Mouse (Mus musculus): ENCODE measurements around the gene B3galt4.

B3galt4 gene

DNA sequence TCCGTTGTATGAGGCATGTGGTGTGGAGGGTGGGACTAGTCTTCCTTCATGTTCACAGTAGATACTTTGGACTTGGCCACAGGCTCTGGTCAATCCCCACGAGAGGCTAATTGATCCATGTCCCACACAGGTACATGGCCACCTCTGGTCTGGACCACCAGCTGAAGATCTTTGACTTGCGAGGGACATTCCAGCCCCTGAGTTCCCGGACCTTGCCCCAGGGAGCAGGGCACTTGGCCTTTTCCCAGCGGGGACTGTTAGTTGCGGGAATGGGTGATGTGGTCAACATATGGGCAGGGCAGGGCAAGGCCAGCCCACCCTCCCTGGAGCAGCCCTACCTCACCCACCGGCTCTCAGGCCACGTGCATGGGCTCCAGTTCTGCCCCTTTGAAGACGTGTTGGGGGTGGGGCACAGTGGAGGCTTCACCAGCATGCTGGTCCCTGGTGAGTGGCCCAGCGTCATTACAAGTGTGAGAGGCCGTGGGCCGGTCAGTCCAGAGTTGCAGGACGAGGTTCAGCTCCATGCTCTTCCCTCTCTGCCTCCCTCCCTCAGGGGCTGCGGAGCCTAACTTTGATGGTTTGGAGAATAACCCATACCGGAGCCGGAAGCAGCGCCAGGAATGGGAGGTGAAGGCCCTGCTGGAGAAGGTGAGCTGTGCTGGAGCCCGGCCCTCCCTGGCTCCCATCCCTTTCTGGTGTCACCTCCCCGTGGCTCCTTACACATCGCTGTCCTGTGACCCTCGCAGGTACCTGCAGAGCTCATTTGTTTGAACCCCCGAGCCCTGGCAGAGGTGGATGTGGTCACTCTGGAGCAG lies 3.0 kb downstream of the B3galt4 start:
- in situ Hi-C loops (cut with MboI, MseI), result no loop called here

DNA sequence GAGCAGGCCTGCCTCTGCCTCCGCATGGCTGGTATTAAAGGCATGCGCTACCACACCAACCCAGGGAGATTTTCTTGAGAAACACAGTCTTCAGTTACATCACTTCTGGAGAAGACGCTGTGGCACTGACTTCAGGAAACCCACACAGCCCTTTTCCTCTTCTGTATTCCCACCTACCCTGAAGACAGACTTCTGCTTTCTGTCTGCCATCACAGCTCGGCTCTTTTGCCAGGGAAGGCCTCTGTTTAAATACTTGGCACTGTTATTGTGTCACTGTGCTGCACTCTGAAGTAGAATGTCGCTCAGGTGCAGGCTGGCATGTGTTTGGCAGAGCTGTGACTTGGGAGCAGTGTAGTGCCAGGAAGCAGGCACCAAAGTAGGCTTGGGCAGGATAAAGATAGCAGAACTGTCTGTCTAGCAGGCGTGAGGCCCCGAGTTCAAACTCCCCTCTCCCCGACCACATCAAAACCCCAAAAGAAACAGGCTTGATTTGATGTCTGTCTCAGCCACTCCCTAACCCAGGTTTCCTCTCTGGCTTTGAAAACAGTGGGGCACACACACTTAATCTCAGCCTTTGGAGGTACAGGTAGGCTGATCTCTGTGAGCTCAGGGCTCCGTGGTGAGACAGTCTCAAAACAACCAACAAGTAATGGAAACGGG lies 3.7 kb downstream of the B3galt4 start:
- in situ Hi-C loops (cut with MboI, MseI), result no loop called here

DNA sequence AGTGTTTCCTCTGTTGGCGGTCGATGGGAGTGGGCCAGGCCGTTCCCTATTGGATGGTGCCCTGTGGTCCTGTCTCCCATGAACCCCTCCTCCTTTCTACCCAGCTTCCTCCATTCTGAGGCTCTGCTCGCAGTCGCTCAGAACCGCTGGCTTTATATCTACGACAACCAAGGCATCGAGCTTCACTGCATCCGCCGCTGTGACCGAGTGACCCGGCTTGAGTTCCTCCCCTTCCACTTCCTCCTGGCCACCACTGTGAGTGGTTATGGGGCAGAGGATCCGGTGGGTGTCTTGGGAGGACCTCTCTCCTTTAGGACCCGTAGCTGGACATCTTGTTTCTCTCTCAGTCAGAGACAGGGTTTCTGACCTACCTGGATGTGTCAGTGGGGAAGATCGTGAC lies 7.8 kb downstream of the B3galt4 start:
- in situ Hi-C loops (cut with MboI, MseI), result no loop called here

DNA sequence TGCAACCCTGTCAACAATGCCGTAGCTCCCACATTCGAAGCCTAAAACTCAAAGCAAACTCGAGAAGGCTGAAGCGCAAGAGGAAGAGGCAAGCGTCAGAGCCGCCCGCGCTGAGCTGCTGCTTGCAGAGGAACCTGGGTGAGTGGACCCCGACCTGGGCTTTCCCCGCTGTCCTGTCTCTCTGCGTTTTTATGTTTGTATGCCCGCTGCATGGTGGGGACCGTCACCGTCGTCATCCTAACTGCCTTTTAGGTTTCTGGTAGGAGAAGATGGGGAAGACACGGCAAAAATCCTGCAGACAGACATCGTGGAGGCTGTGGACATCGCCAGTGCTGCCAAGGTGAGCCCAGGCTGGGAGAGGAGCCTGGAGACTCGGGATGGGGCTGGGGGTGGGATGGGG lies 9.9 kb downstream of the B3galt4 start:
- in situ Hi-C loops (cut with MboI, MseI), result no loop called here

DNA sequence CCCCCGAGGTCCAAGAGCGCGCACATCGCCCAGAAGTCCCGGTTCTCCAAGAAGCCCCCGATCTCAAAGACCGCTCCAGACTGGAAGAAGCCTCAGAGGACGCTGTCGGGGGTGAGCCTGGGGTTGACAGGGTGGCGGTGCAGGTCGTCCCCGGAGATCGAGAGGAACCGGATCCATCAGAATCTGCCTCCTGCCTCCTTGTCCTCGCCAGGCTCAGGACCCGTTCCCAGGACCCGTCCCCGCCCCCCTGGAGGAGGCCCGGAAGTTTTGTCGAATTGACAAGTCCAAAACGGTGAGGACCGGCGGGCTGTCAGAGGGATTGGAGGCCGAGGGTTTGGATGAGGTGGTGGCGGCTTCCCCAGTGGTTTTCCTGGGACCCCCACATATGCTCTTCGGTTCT lies 10.3 kb downstream of the B3galt4 start:
- in situ Hi-C loops (cut with MboI, MseI), result no loop called here

DNA sequence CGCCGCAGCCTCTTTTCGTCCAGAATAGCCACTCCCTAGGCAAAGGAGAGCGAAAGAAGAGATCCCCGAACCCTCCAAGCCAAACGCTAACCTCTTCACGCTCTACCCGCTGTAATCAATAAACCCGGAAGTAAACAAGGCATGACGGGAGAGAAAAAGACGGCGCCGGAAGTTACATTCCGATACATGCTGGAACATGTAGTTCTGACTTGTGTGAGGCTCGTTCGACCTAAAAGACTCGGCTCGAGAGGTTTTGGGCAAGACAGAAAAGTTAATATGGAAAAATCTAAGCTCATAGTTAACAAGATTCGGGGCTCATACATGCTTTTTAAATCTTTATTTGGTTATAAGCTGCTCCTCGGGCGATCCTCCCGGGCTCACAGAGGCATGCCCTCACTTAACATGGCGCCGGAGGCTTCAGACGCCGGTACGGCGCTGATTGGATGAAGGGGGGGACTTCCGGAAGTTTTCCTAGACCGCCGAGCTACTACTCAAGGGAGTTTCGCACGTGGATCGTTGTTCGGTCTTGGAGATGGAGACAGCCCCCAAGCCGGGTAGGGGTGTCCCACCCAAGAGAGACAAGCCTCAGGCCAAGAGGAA lies 11.0 kb downstream of the B3galt4 start, which contains the start of the genes Pfdn6 and Wdr46:
Pfdn6 (minus strand) TSS at position 138 of the 600 bp plus-strand sequence.
Wdr46 (plus strand) TSS at position 455 of the 600 bp plus-strand sequence.
- in situ Hi-C loops (cut with MboI, MseI), result no loop called here

DNA sequence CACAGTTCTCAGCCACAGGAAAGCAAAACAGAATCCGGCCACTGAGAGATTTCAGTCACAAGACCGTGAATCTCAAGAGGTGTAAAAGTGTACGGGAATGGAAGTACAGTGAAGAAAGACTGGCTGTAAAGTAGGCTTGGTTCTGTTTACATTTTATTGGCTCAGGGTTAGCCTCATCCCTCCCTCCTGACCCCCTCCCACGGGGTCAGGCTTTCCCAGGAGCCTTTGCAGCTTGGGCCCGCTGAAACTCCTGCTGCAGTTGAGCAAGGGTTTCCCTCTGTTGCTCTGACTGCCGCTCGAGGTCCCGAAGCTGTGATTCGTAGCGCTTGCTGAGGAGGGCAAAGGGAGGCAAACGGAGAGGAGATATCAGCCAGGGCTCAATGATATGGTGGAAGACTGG lies 12.5 kb downstream of the B3galt4 start:
- in situ Hi-C loops (cut with MboI, MseI), result no loop called here

DNA sequence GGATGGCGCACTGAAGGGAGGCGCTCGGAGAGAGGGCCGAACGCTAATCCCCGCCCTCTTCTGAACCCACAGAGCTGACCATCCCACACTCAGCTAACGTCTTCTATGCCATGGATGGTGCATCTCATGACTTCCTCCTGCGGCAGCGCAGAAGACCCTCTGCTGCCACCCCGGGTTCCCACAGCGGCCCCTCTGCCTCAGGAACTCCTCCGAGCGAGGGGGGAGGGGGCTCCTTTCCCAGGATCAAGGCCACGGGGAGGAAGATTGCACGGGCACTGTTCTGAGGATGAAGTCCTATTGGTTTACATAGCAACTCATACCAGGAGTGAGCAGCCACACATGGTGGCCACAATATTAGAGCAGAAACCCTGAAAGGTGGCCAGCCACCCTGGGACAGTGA lies 14.3 kb downstream of the B3galt4 start:
- in situ Hi-C loops (cut with MboI, MseI), result no loop called here

DNA sequence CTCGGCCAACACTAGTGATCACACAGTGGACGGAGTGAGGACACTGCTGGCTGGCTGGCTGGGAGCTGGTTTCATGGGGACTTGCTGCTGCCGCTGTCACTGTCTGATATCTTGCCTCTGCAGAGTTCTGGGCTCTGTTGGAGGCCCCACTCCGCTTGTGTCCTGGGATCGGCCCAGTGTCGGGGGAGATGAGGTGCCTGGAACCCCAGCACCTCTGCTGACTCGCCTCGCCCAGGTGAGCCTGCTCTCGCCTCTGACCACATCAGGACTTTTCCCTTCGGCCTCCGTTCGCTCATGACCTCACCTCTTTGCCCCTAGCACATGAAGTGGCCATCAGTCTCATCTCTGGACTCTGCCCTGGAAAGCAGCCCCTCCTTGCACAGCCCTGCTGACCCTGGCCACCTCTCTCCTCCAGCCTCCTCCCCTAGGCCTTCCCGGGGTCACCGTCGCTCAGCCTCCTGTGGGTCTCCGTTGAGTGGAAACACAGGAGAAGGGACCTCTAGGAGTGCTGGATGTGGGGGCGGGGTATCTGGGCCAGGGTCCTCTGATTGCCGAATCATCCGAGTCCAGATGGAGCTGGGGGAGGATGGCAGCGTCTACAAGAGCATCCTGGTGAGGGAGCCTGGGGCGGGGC lies 15.7 kb downstream of the B3galt4 start:
- in situ Hi-C loops (cut with MboI, MseI), result no loop called here

DNA sequence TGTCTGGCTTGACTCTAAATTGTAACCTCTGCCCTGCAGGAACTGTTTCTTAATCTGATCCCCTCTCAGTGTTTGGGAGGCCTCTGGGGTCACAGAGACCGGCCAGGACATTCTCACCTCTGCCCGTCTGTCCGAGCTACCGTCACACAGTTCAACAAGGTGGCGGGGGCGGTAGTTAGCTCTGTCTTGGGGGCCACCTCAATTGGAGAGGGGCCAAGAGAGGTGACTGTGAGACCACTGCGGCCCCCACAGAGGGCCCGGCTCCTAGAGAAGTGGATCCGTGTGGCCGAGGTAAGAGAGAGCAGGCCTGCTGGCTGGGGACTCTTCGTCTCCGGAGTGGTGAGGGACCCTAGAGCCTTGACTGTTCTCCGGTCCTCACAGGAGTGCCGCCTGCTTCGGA lies 18.3 kb downstream of the B3galt4 start:
- in situ Hi-C loops (cut with MboI, MseI), result no loop called here

DNA sequence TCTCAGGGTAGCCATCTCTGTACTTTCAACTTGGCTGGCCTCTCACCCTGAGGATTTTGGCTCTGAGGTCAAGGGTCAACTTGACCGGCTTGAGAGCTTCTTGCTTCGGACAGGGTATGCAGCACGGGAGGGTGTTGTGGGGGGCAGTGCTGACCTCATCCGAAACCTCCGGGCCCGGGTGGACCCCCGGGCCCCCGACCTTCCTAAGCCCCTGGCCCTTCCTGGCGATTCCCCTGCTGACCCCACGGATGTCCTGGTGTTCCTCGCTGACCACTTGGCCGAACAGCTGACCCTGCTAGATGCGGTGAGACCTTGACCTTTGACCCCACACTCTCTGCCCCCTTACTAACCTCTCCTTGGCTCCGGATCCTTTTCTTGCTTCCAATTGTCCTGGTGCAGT lies 18.8 kb downstream of the B3galt4 start:
- in situ Hi-C loops (cut with MboI, MseI), result no loop called here

DNA sequence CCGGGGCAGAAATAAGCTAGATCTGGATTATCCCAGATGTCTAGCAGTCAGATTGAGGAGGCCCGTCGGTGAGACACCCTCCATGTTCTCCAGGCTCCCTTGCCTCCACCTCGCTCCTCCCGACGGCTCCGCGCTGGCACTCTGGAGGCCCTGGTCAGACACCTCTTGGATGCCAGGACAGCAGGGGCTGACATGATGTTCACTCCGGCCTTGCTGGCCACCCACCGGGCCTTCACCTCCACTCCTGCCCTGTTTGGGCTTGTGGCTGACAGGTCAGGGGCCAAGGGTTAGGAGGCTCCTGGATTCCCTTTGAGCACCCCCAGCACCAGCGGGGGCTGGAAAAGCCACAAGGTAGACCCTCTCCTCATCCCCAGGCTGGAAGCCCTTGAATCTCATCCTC lies 19.3 kb downstream of the B3galt4 start:
- in situ Hi-C loops (cut with MboI, MseI), result no loop called here

DNA sequence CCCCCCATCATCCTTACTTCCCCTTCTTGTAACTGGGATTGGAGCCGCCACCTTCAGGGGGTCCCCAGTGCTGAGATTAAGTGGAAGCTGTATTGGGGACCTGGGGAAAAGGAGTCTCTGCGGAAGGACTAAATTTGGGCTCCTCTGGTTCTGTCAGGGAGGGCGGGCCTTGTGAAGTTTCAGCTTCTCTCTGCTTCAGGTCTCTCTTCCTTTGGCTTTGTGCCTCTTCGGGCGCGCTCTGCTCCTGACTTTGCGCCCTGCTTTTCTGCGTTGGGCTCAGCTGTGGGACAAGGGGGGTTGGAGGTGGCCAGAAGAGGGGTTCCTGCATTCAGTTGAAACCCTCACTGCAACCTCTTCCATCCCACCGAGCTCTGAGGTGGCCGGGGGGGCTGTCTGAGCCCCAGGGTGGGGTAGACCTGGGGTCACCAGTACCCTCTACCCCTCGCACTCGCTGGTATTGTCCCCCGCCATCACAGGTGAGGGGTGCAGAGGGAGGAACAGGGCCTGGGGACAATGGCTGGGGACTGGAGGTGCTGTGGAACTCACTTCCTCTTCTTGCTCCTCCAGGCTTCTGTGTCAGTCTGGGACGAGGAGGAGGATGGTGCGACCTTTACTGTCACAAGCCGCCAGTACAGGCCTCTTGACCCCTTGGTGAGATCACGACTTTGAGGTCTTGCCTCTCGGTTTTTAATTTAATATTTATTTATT lies 20.0 kb downstream of the B3galt4 start:
- in situ Hi-C loops (cut with MboI, MseI), result no loop called here

DNA sequence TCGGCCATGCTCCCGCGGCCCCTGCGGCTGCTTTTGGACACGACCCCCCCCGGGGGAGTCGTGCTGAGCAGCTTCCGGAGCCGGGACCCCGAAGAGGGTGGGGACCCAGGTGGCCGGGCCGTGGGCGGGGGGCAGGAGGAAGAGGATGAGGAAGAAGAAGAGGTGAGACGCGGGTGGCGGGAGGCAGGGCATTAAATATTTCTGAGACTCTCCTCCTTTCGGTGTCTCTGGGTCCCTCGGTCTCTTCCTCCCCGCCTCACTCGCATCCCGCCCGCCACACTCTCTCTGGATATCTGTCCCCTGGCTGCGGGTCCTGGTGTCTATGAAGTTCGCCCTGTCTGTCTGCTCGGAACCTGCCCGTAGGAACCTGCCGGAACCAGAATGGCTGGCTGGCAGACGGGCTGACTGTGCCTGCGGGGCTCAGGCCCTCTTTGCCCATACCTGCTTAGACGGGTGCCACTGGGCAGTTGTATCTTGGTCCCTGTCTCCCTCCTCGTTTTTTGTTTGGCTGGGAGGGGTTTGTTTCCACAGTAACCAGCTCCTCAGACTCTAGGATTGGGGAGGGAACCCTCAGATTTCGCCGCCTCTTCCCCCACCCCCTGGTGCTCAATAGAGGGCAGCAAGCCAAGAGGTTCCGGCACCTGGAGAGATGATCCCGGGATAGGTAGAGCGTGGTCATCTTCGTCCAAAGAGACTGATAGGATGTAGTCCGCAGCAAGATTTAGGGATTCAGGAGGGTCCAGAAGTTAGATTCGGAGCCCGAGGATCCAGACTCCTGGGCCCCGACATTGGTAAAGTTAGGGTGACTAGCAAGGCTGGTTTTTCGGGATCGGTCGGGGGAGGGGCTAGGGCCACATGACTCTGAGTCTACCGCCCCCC lies 20.8 kb downstream of the B3galt4 start:
- in situ Hi-C loops (cut with MboI, MseI), result no loop called here

DNA sequence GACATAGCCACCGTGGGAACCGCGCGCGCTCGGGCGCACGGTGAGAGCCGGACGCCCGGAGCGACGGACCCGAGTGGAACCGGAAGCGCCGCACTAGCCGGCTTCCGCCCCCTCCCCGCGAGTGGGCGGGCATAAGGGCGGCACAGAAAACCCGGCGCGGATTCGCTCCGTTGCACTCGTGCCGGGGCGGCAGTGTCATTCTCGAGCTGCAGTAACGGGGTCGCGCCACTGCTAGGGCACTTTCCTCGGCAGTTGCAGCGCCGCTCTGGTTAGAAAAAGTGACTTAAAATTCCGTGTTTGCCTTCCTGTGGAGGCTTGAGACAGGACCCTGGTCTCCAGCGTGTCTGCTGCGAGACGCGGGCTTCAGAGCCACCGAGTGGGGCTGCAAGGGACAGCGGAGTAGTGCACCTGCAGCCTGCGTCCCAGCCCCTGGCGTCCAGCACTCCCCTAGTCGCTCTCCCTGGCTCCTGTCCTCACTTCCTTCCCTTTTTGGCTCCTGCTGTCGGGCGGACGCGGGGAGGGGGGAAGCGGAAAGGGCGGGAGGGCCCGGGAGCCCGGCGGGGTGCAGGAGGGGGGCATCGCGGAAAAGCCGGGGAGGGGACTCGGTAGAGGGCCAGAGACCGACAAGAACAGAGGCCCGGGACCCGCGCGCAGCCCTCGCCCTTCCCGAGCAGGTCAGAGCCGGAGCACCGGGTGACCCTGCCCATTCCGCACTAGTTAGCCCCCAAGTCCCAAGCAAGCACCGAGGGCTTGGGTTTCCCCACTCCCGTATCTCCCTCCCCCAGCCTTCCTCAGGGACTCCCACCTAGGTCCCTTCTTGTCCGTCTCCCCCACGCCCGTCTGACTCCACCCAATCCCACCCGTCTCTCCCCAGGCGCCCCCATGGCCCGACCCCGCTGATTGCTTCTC lies 21.7 kb downstream of the B3galt4 start, which contains the start of gene Rgl2:
Rgl2 (plus strand) TSS at position 173 of the 909 bp plus-strand sequence.
- in situ Hi-C loops (cut with MboI, MseI), result no loop called here

DNA sequence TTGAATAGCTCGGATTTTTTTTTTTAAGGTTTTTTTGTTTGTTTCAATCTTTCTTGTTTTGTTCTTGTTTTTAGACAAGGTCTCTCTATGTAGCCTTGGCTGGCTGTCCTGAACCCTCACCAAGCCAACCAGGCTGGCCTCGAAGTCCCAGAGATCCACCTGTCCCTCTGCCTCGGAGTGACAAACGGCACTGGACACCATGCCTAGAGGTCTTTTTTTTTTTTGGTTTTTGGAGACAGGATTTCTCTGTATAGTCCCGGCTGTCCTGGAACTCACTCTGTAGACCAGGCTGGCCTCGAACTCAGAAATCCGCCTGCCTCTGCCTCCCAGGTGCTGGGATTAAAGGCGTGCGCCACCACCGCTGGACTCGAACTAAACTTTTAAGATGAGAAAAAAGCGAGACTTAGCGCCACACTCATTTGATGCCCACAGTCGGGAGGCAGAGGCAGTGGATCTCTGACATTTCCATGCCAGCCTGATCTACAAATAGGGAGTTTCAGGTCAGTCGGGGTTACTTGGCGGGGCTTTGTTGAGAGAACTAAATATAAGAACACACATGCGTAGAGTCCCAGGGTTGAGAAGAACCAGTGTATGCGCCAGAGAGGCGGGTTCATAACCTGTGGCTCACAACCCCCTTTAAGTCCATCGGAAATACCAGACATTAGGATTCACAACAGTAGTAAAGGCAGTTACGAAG lies 22.9 kb downstream of the B3galt4 start:
- in situ Hi-C loops (cut with MboI, MseI), result no loop called here

DNA sequence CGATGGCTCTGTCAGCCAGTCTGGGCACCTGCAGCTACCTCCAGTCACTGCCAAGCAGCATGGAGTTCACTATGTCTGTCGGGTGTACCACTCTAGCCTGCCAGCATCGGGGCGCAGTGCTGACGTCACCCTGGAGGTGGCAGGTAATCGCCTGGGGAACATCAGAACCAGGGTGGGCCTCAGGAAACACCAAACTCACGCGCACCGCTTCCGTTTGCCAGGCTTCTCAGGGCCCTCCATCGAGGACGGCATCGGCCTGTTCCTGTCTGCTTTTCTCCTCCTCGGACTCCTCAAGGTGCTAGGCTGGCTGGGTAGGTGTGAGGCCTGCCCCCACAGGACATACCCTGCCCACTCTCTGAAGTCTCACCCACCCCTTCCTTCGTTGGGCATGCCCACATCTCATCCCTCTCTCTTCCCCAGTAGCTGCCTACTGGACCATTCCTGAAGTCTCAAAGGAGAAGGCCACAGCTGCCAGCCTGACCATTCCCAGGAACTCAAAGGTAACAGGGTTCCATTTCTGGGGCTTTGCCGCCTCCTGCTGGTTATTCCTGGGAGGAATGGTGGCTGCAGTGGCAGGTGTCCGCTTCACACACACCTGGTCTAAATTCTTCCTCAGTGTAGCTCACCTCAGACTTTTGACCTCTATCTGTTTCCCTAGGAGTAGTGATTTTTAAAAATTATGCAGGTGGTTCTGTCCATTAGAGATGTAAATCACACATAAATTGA lies 24.9 kb downstream of the B3galt4 start:
- in situ Hi-C loops (cut with MboI, MseI), result no loop called here

Data from T-helper 17 cell (primary cell).